Mouse (Mus musculus): ENCODE data around the gene Hoxd13. TPM values are rescaled to one million over a fixed set of nuclear protein-coding genes. Genes with fewer than 3 reads are reported as not detected.

Gene Hoxd13
- polyA plus RNA-seq, 1 experiment from 2014 or later = 1.0 TPM

DNA sequence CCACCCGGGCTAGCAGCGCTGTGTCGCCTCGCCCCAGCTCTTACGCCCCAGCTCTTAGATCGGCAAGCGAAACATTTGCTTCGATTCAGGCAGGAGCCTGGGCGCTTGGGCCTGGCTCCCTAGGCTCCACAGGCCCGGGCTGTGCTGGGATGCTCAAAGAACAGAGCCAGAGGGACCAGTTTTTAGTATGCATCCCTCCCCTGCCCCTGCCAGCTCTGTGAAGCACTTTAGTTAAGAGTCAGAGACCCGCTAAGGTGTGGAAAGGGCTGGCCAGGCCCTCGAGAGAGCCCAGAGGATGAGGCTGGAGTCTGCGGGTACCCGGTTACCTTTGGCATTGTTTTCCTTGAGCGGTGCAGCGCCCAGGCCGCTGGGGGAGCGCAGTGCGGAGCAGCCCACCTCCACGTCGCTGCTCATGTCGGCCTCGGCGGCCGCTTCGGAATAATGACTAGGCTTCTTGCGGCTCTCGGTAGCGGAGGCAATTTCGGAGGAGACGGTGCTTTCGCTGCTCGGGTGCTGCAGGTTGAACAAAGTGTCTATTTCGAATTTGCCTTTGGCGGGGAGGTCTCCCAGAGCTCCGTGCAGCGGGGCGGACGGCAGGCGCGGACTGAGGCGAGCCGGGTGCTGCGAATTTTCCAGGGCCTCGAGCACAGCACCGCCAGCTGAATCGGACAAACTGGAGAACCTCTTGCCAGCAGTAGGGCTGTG is 9.3 kb upstream of the Hoxd13 start:
- WGBS = under 1% methylated on average over 47 of the region's 47 CpGs
- DNase-seq (ENCODE audit: low spot score) (peak; percentile 69), ATAC-seq (ENCODE audit: insufficient read depth, low FRiP score, low TSS enrichment) (no peak)
- Histone ChIP-seq H3K4me1 (ENCODE audit: control insufficient read depth, insufficient read depth, low read length) (0 out of 2 replicates have a peak, but pooled peaks cover 5% of the 10 kb centered on the region), H3K27me3 (ENCODE audit: control insufficient read depth, insufficient read depth, low read length) (peaks cover 98% of the 10 kb centered on the region), H3K4me3 (ENCODE audit: low read depth, low read length) (peak overlapping the region; percentile 18), H3K36me3 (ENCODE audit: control insufficient read depth, insufficient read depth, low read length) (no peaks in the 10 kb centered on the region), H3K9me3 (ENCODE audit: control insufficient read depth, low read length) (no peaks in the 10 kb centered on the region), H3K9ac (ENCODE audit: low read length) (peak overlapping the region; percentile 23), H3K27ac (ENCODE audit: low read depth, low read length) (peak overlapping the region; percentile 44; the same call in 1 of the 2 replicates), H3K4me2 (ENCODE audit: low read depth) (peak overlapping the region; percentile 12; the same call in 1 of the 2 replicates)

DNA sequence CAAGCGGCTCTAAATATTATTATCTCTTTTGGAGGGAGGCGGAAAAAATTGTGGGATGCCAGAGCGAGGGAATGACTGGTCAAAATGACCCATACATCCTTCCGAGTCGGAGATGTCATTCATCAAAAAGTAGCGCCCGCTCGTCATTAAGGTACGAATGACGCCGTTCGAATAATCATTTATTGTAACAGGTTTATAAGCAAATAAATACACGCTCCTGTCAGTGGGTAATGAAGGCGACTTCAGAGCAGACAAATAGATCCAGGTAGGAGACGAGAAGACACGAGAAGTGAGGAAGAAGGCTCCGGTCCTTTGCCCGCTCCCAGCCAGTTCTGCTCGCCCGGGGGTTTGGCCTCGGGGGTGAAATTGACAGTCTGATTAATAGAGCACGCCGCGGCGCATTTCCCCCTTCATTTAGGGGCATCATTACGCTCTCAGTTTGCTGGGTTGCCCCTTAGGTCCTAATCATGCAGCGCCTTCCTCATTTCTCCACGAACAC is 8.6 kb upstream of the Hoxd13 start, which contains the start of gene Evx2:
Gene Evx2, minus strand, starts transcription at position 51 of the 499 bp plus-strand sequence.
- H3K4me3 ChIP-seq (ENCODE audit: low read depth, low read length) = peak within 1 kb of the TSS; percentile 18
- H3K9ac ChIP-seq (ENCODE audit: low read length) = peak within 1 kb of the TSS; percentile 23
- no peaks in the 10 kb centered on the region for H3K36me3 ChIP-seq (ENCODE audit: control insufficient read depth, insufficient read depth, low read length)
- ATAC-seq (ENCODE audit: insufficient read depth, low FRiP score, low TSS enrichment) (no peak), DNase-seq (ENCODE audit: low spot score) (peak; percentile 67)
- WGBS = under 1% methylated on average over 28 of the region's 28 CpGs
- H3K27ac ChIP-seq (ENCODE audit: low read depth, low read length) = peak within 1 kb of the TSS; percentile 44; the same call in 1 of the 2 replicates
- 0 out of 2 replicates have a peak, but pooled peaks cover 5% of the 10 kb centered on the region for H3K4me1 ChIP-seq (ENCODE audit: control insufficient read depth, insufficient read depth, low read length)
- peaks cover 98% of the 10 kb centered on the region for H3K27me3 ChIP-seq (ENCODE audit: control insufficient read depth, insufficient read depth, low read length)
- H3K4me2 ChIP-seq (ENCODE audit: low read depth) = peak within 1 kb of the TSS; percentile 12; the same call in 1 of the 2 replicates
- no peaks in the 10 kb centered on the region for H3K9me3 ChIP-seq (ENCODE audit: control insufficient read depth, low read length)

DNA sequence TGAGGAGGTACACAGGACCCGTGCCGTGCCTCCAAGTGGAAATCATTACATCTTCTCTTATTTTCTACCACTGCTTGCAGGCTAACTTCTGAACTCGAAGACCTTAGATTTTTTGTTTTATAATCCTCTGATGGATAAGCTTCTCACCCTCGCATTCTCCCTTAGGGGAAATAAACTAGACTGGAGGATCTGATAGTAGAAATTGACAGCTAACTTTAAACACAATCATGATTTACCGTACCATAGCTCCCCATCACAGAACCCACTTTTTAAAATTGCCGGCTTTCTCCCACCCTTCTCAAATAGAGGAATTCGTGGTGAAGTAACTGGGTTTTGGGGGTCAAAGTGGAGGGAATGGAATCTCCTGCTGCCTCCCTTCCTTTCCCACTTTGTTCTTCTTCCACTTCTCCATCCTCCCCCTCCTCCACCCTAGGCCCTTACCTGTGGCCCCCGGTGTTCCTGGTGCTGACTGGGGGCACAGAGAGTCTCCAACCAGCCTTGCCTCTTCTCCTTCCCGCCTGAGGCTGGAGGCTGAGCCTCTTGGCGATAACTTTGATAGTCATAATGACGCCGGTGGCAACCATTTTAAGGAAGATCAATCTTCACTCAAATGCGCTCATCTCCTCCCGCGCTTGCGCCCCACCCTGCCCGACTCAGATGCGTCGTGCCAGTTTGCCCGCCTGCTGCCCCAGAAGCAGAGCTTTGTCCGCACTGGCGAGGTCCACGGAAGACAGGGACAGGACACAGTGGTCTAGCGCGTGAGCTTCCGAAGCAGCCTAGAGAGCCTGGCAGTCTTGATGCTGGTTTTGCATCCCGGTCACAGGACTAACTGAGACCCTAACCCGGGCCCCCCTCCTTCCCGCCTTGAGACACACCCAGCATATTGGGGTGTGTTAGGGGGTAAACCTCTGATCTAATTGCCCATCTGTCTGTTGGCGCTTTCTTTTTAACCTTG is 7.4 kb upstream of the Hoxd13 start:
- 2% methylated on average over 30 of the region's 30 CpGs for WGBS
- no peak overlapping the region for H3K27ac ChIP-seq (ENCODE audit: low read depth, low read length)
- no peaks in the 10 kb centered on the region for H3K36me3 ChIP-seq (ENCODE audit: control insufficient read depth, insufficient read depth, low read length)
- no peak overlapping the region for H3K4me2 ChIP-seq (ENCODE audit: low read depth)
- H3K4me1 ChIP-seq (ENCODE audit: control insufficient read depth, insufficient read depth, low read length) = 0 out of 2 replicates have a peak, but pooled peaks cover 4% of the 10 kb centered on the region
- no peak overlapping the region for H3K4me3 ChIP-seq (ENCODE audit: low read depth, low read length)
- peaks cover 97% of the 10 kb centered on the region for H3K27me3 ChIP-seq (ENCODE audit: control insufficient read depth, insufficient read depth, low read length)
- no peak overlapping the region for H3K9ac ChIP-seq (ENCODE audit: low read length)
- ATAC-seq (ENCODE audit: insufficient read depth, low FRiP score, low TSS enrichment) (no peak), DNase-seq (ENCODE audit: low spot score) (peak; percentile 31)
- H3K9me3 ChIP-seq (ENCODE audit: control insufficient read depth, low read length) = no peaks in the 10 kb centered on the region

DNA sequence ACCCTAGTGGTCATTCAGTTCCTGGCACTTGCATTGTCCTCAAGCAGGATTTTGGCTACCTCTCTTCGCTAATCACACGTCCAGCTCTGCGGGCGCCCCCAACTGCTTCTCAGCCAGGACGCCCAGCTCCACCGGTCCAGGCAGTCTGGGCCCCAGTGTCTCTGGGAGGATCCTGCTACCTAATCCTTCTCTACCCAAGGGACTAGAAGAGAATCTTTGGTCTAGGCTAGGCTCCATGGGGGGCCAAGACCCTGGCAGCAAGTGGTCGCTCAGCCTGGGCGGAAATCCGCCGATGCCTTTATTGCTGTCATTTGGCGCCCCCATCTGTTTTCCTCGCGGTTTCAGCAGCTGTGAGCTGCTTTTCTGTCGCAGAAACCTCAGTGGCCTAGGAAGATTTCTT is 6.4 kb upstream of the Hoxd13 start:
- ATAC-seq (ENCODE audit: insufficient read depth, low FRiP score, low TSS enrichment) (no peak), DNase-seq (ENCODE audit: low spot score) (peak; percentile 81)
- Histone ChIP-seq H3K27me3 (ENCODE audit: control insufficient read depth, insufficient read depth, low read length) (peaks cover 97% of the 10 kb centered on the region), H3K27ac (ENCODE audit: low read depth, low read length) (no peak overlapping the region), H3K9ac (ENCODE audit: low read length) (no peak overlapping the region), H3K9me3 (ENCODE audit: control insufficient read depth, low read length) (no peaks in the 10 kb centered on the region), H3K36me3 (ENCODE audit: control insufficient read depth, insufficient read depth, low read length) (no peaks in the 10 kb centered on the region), H3K4me3 (ENCODE audit: low read depth, low read length) (no peak overlapping the region), H3K4me2 (ENCODE audit: low read depth) (peak overlapping the region; percentile 29; the same call in 1 of the 2 replicates), H3K4me1 (ENCODE audit: control insufficient read depth, insufficient read depth, low read length) (no peaks in the 10 kb centered on the region)
- WGBS = under 1% methylated on average over 14 of the region's 14 CpGs

DNA sequence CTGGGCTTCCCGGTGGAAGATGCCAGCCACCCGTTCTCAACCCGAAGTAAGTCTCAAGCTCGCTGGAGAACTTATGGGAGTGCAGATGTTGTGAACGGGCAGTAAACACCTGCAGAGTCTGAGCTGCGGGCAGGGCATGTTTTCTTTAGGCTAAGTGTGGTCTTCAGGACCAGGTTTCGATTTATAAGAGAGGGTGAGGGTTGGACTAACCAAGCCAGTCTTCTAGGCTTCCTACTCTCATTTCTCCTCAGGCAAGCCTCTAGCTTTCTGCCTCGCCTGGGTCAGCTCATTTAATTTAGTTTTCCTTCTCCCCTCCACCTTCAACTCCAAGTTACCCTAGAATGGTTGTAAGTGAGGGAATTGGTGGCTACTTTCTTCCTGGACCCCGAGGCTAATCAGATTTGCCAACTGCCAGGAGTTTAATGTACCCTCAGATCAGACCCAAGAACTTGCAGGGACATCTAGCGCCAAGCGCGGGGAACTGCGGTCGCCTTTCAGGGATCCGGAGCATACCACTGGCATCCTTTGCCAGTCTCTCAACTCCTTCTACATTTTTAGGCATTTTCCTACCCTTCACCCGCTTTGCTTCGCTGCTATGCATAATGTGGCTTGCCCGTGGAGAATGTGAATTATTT is 4.7 kb upstream of the Hoxd13 start:
- H3K36me3 ChIP-seq (ENCODE audit: control insufficient read depth, insufficient read depth, low read length) = no peaks in the 10 kb centered on the region
- H3K4me3 ChIP-seq (ENCODE audit: low read depth, low read length) = no peak overlapping the region
- DNase-seq (ENCODE audit: low spot score) (peak; percentile 74), ATAC-seq (ENCODE audit: insufficient read depth, low FRiP score, low TSS enrichment) (no peak)
- H3K27ac ChIP-seq (ENCODE audit: low read depth, low read length) = no peak overlapping the region
- no peaks in the 10 kb centered on the region for H3K9me3 ChIP-seq (ENCODE audit: control insufficient read depth, low read length)
- peaks cover 97% of the 10 kb centered on the region for H3K27me3 ChIP-seq (ENCODE audit: control insufficient read depth, insufficient read depth, low read length)
- H3K9ac ChIP-seq (ENCODE audit: low read length) = no peak overlapping the region
- H3K4me1 ChIP-seq (ENCODE audit: control insufficient read depth, insufficient read depth, low read length) = no peaks in the 10 kb centered on the region
- no peak overlapping the region for H3K4me2 ChIP-seq (ENCODE audit: low read depth)
- 2% methylated on average over 18 of the region's 18 CpGs for WGBS

DNA sequence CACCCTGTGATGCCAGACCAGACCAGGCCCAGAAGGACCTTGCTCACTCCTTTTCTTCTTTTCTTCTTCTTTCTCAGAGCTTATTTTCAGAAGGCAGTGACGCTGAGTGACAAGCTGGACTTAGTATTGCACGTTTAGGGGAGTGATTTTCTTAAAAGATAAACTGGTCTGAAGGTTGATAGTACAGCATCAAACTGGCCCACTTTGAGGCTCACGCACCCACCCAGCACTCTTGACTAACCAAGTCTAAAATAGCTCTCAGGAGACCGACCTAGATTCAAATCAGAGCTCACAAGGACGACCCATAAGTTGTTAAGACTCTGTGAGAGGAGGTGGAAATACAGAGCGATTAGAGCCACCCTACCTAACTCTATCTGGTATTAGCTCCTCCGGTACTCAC is 1.7 kb upstream of the Hoxd13 start:
- ATAC-seq (ENCODE audit: insufficient read depth, low FRiP score, low TSS enrichment) (no peak), DNase-seq (ENCODE audit: low spot score) (peak; percentile 35)
- no peaks in the 10 kb centered on the region for H3K9me3 ChIP-seq (ENCODE audit: control insufficient read depth, low read length)
- H3K9ac ChIP-seq (ENCODE audit: low read length) = no peak overlapping the region
- whole genome bisulfite sequencing = 2% methylated on average over 7 of the region's 7 CpGs
- no peaks in the 10 kb centered on the region for H3K4me1 ChIP-seq (ENCODE audit: control insufficient read depth, insufficient read depth, low read length)
- no peak overlapping the region for H3K4me2 ChIP-seq (ENCODE audit: low read depth)
- peaks cover 96% of the 10 kb centered on the region for H3K27me3 ChIP-seq (ENCODE audit: control insufficient read depth, insufficient read depth, low read length)
- H3K4me3 ChIP-seq (ENCODE audit: low read depth, low read length) = no peak overlapping the region
- no peak overlapping the region for H3K27ac ChIP-seq (ENCODE audit: low read depth, low read length)
- no peaks in the 10 kb centered on the region for H3K36me3 ChIP-seq (ENCODE audit: control insufficient read depth, insufficient read depth, low read length)

DNA sequence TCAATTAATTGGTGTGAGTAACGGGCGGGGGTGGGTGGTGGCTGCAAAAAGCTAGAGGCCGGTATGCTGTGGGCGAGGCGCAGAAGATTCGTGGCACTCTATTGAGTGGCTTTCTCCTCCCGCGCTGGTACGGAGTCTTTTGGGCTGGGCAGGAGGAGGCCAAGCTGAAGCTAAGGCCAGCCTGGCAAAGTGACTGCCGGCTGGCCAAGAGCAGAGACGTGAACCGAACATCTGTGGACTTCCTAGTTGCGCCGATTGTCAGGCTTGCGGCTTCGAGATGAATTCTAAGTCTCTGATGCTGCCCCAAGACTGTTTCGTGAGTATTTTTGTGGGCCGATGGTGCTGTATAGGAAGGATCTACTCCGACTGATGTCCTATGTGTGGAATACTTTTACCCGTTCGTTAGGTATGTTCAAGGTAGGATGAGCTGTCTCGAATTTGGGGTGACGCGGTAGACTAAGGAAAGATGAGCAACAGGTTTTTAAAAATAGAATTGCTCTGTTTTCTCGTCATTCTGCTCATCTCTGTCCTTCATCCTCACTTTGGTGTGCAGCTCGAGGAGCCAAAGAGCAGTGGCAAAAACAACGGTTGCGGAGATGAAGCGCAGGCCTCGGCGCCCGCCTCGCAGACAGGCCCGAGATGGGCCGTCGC is 794 bp upstream of the Hoxd13 start:
- H3K9ac ChIP-seq (ENCODE audit: low read length) = no peak overlapping the region
- peak; percentile 9; the same call in 1 of the 2 replicates for ATAC-seq (ENCODE audit: insufficient read depth, low FRiP score, low TSS enrichment)
- no peak overlapping the region for H3K27ac ChIP-seq (ENCODE audit: low read depth, low read length)
- DNase-seq (ENCODE audit: low spot score) = peak; percentile 53
- H3K36me3 ChIP-seq (ENCODE audit: control insufficient read depth, insufficient read depth, low read length) = no peaks in the 10 kb centered on the region
- no peaks in the 10 kb centered on the region for H3K4me1 ChIP-seq (ENCODE audit: control insufficient read depth, insufficient read depth, low read length)
- peaks cover 96% of the 10 kb centered on the region for H3K27me3 ChIP-seq (ENCODE audit: control insufficient read depth, insufficient read depth, low read length)
- under 1% methylated on average over 36 of the region's 36 CpGs for WGBS
- no peaks in the 10 kb centered on the region for H3K9me3 ChIP-seq (ENCODE audit: control insufficient read depth, low read length)
- H3K4me3 ChIP-seq (ENCODE audit: low read depth, low read length) = peak overlapping the region; percentile 33; the same call in 1 of the 2 replicates
- H3K4me2 ChIP-seq (ENCODE audit: low read depth) = peak overlapping the region; percentile 66; the same call in 1 of the 2 replicates

Measured in neural tube, embryonic 11.5 days (tissue).